Mouse (Mus musculus): Measurements from ENCODE around the gene Kcnj14. TPM values are rescaled to one million over a fixed set of nuclear protein-coding genes. Genes with fewer than 3 reads are reported as not detected.

The Kcnj14 gene
- 1 to 10 TPM; 2.3 to 3.0 TPM for total RNA-seq (2021)

DNA sequence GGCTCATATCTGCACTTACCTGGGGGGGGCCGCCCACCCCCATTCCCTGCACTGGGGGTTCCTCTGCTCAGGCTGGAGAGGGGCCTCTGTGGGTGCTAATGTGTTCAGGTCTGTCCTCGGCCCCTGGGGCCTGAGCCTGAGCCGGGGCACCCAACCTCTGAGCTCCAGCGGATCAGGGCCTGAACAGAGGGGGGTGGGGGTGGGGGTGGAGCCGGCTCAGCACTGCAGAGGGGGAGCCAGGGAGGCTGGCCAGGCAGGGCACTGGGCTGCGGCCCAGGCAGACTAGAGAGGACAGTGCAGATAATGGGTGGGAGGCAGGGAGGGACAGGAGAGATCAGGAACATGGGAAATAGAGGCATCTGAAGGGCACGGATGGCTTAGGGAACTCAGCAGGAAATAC lies at the start of gene Kcnj14:
Kcnj14 (minus strand) TSS at position 185 of the 400 bp plus-strand sequence.
- intact Hi-C loops (cut with DNase I) = no loop called here

GRCm38 (mm10) chr7:45873061-45873947 lies 48.7 kb upstream of the Kcnj14 start:
- intact Hi-C loops (cut with DNase I) = loop anchor here (2.0 to 5.0 kb wide), 2 partner anchors 64 to 135 kb away; no protein-coding TSS in a partner anchor
- DNase-seq (ENCODE audit: low spot score in 2 of 2) = peak; percentile 61 to 62

More for the DNA sequence above, at the start of gene Kcnj14:
- DNase-seq (ENCODE audit: low spot score in 2 of 2) = no peak

DNA sequence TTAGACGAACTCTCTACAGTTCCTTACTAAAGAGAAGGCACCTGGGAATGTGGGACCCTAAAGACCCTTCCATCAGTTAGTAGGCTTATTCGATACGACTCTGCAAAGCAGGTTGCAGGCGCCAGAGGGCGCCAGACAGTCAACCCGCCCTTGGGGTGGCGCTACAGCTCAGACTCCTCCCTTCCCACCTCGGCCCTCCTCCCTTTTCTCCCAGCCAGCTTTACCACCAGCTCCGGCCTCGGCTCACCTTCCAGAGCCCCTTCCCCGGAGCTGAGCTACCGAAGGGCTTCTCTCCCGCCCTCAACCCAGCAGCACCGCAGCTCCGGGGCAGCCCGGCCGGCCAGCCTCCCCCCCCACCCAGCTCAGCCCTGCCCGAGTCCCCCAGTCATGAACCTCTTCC lies 48.0 kb upstream of the Kcnj14 start, which contains the start of gene Kdelr1:
Kdelr1 (plus strand) TSS at position 149 of the 400 bp plus-strand sequence.
- intact Hi-C loops (cut with DNase I) = loop anchor here (2.0 to 5.0 kb wide), 2 partner anchors 65 to 136 kb away; no protein-coding TSS in a partner anchor
- peak; percentile 84 to 89 for DNase-seq (ENCODE audit: low spot score in 2 of 2)

DNA sequence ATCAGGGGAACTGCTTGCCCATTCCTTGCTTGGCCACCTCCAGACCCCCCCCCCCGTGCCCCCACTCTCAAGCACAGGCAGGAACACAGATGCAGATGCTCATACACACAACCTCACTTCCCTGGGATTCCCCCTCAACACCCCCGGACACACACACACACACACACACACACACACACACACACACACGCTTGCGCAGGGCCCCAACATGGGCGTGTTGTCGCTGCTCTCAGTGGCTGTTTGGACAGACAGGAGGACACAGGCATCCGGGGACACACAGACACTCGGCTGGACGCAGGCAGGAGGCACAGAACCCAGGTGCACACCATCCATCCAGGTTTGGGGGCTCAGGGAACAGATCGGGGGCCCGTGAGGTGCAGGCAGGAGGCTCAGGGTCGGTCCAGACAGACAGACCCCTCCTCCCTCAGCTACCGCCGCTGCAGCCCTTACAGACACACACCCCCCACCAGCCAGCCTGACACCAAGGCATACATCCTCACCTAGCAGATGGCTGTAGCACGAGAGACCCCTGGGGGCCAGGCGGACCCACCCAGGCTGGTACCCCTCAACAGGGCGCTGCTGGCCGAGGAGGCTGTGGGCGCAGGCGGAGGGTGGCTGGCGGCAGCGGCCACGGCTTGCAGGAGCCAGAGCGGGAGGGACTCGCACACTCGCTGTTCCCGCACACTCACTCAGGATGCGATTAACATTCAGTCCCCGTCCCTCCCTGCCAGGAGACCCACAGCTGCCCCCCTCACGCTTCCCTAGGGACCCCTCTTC lies 45.9 kb upstream of the Kcnj14 start:
- no peak for DNase-seq (ENCODE audit: low spot score in 2 of 2)
- intact Hi-C loops (cut with DNase I) = loop anchor here (5.0 kb wide), 1 partner anchor 67 kb away; no protein-coding TSS in a partner anchor

- no peak for DNase-seq (ENCODE audit: low spot score in 2 of 2)
Observed at GRCm38 (mm10) chr7:45869787-45870186, 45.2 kb upstream of the Kcnj14 start.

GRCm38 (mm10) chr7:45869107-45869670 lies 44.6 kb upstream of the Kcnj14 start:
- intact Hi-C loops (cut with DNase I) = no loop called here

More at GRCm38 (mm10) chr7:45869787-45870186, 45.2 kb upstream of the Kcnj14 start:
- intact Hi-C loops (cut with DNase I) = loop anchor here (5.0 kb wide), 1 partner anchor 68 kb away; no protein-coding TSS in a partner anchor

DNA sequence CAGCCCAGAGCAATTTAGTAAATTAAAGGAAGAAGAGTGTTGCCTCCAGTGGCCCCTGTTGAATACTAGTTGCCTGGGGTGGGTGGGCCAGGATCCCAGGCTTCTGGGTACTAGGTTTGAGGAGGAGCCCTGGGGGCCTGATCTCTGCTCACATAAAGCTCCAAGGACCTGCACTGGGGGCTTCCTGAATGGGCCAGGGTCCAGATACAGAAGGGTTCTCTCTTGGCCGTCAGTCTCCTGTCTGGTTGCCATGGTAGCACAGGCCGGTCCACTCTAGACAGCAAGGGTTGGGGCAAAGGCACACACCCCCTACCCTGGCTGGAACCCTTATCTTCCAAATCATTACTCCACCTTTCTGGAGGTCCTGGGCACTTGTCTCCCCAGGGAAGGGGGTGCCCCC lies 43.3 kb upstream of the Kcnj14 start:
- no peak for DNase-seq (ENCODE audit: low spot score in 2 of 2)
- intact Hi-C loops (cut with DNase I) = no loop called here

More at GRCm38 (mm10) chr7:45869107-45869670, 44.6 kb upstream of the Kcnj14 start:
- DNase-seq (ENCODE audit: low spot score in 2 of 2) = no peak

GRCm38 (mm10) chr7:45865925-45866910 lies 41.6 kb upstream of the Kcnj14 start:
- DNase-seq (ENCODE audit: low spot score in 2 of 2) = peak; percentile 81 to 82
- intact Hi-C loops (cut with DNase I) = no loop called here

DNA sequence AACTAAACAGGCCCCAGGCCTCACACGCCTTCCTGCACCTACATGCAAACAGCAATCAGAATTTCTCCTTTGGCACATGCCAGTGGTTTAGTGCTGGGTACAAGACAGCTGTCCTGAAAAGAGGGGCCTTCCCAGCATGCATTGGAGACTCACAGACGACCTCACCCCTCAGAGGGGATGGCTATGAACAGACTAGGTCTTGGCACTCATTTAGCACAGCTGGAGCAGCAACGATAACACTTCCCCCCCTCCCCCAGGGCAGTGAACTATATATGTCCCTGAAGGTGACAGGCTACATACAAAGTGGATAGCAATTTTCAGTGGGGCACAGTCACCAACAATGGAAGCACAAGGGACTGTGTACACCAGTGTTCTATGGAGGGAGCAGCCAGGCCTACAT lies 39.9 kb upstream of the Kcnj14 start:
- no peak for DNase-seq (ENCODE audit: low spot score in 2 of 2)
- intact Hi-C loops (cut with DNase I) = no loop called here

GRCm38 (mm10) chr7:45862804-45863203 lies 38.2 kb upstream of the Kcnj14 start:
- intact Hi-C loops (cut with DNase I) = no loop called here

GRCm38 (mm10) chr7:45859008-45859407 lies 34.4 kb upstream of the Kcnj14 start:
- no peak for DNase-seq (ENCODE audit: low spot score in 2 of 2)
- intact Hi-C loops (cut with DNase I) = no loop called here

More at GRCm38 (mm10) chr7:45862804-45863203, 38.2 kb upstream of the Kcnj14 start:
- no peak for DNase-seq (ENCODE audit: low spot score in 2 of 2)

- intact Hi-C loops (cut with DNase I) = no loop called here
- DNase-seq (ENCODE audit: low spot score in 2 of 2) = no peak
Observed at GRCm38 (mm10) chr7:45856950-45857901, 32.6 kb upstream of the Kcnj14 start.

- intact Hi-C loops (cut with DNase I) = no loop called here
- DNase-seq (ENCODE audit: low spot score in 2 of 2) = no peak
Observed at GRCm38 (mm10) chr7:45853089-45853488, 28.5 kb upstream of the Kcnj14 start.

GRCm38 (mm10) chr7:45850661-45851060 lies 26.1 kb upstream of the Kcnj14 start:
- intact Hi-C loops (cut with DNase I) = no loop called here
- no peak for DNase-seq (ENCODE audit: low spot score in 2 of 2)

DNA sequence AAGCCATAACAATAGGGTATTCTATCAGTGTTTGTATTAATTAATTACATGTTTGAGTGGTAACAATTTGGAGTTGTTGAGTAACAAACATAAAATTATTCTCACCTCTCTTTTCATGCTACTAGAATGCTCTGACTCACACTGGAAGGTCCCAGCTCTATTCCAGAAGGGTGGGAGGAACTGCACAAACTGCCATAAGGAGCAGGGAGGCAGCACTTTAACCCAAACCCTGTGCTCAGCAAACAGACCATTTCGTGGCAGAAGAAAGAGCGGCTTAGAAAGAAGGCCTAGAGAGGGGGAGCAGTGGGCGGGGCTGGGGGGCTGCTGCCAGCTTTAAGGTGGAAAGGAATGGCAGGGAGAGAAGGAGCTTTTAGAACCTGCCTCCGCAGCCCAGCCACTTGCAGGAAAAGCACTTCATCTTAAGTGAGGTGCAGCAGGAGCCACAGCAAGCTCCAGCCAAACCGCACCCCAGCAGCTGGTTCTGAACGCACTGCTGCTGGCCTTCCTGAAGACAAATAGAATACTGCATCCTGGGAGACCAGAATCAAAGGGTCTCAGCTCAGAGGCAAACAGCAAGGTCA lies 24.0 kb upstream of the Kcnj14 start:
- intact Hi-C loops (cut with DNase I) = no loop called here
- no peak for DNase-seq (ENCODE audit: low spot score in 2 of 2)

DNA sequence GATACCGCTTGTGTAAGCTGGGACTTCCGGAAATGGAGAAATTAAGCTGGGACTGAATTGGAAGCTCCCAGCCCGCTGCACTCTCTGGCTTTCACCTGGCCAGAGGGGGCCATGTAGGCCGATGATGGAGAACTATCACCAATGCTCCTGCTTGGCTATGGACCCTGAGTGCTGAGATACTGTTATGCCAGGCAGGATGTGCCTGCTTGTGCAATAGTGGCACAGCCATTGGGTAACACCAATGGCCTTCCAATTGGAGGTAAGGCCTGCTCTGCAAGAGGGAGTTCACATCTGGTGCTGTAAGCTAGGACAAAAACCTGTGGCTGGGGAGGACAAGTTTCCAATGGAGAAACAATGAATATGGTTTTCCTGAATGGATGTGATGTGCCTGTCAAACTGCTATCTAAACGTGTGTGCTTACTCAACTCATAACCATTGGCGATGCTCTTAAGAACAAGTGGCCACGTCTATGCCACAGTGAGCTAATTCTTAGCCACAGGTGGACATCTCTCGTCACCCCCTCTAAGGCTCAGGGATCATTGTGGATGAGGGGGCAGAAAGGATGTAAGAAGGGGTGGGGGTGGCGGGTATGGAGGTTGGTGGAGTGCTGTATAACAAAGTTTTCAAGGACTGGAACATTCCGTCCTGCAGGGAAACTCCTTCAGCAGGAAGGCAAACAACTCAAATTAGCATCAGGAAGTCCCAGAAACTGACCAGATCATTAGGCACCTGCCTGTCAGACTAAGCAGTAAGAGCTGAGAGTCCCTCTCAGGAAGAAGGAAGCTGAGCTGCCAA lies 18.6 kb upstream of the Kcnj14 start:
- intact Hi-C loops (cut with DNase I) = no loop called here
- DNase-seq (ENCODE audit: low spot score in 2 of 2) = no peak
